Mouse (Mus musculus): ENCODE measurements around the gene Tigd4. TPM values are rescaled to one million over a fixed set of nuclear protein-coding genes. Genes with fewer than 3 reads are reported as not detected.

Gene Tigd4
- polyA plus RNA-seq, 1 experiment from 2014 or later, result 0.04 TPM

- no peak for ATAC-seq
- no peak overlapping the region for H3K4me3 ChIP-seq
- no peaks in the 10 kb centered on the region for H3K4me1 ChIP-seq
- 43% methylated on average over 7 of the region's 7 CpGs for WGBS (ENCODE audit: insufficient replicate concordance)
- H3K9ac ChIP-seq, result no peak overlapping the region
- no peaks in the 10 kb centered on the region; the same call in 1 of the 2 replicates for H3K9me3 ChIP-seq (replicated peaks)
- H3K27me3 ChIP-seq (replicated peaks), result peaks cover 4% of the 10 kb centered on the region; the same call in 1 of the 2 replicates
- no peak overlapping the region for H3K27ac ChIP-seq
- H3K4me2 ChIP-seq, result no peak overlapping the region
- H3K36me3 ChIP-seq, result no peaks in the 10 kb centered on the region
Observed at GRCm38 (mm10) chr3:84615856-84616225, 22.5 kb downstream of the Tigd4 start.

GRCm38 (mm10) chr3:84618627-84619026, 25.3 kb downstream of the Tigd4 start:
- WGBS (ENCODE audit: insufficient replicate concordance), result 65% methylated on average over 2 of the region's 2 CpGs
- H3K4me2 ChIP-seq, result no peak overlapping the region
- H3K36me3 ChIP-seq, result no peaks in the 10 kb centered on the region
- H3K9ac ChIP-seq, result no peak overlapping the region
- H3K27ac ChIP-seq, result no peak overlapping the region
- H3K27me3 ChIP-seq (replicated peaks), result peaks cover 4% of the 10 kb centered on the region; the same call in 1 of the 2 replicates
- no peaks in the 10 kb centered on the region for H3K4me1 ChIP-seq
- H3K9me3 ChIP-seq (replicated peaks), result no peaks in the 10 kb centered on the region; the same call in 1 of the 2 replicates
- no peak for ATAC-seq
- no peak overlapping the region for H3K4me3 ChIP-seq

GRCm38 (mm10) chr3:84619056-84619455, 25.7 kb downstream of the Tigd4 start:
- Histone ChIP-seq H3K9me3 (replicated peaks) (no peaks in the 10 kb centered on the region; the same call in 1 of the 2 replicates), H3K27me3 (replicated peaks) (peaks cover 4% of the 10 kb centered on the region; the same call in 1 of the 2 replicates), H3K4me1 (no peaks in the 10 kb centered on the region), H3K4me2 (no peak overlapping the region), H3K36me3 (no peaks in the 10 kb centered on the region), H3K27ac (no peak overlapping the region), H3K4me3 (no peak overlapping the region), H3K9ac (no peak overlapping the region)
- ATAC-seq, result no peak
- 81% methylated on average over 7 of the region's 7 CpGs for WGBS (ENCODE audit: insufficient replicate concordance)

- Histone ChIP-seq H3K4me2 (no peak overlapping the region), H3K27ac (no peak overlapping the region), H3K4me3 (no peak overlapping the region), H3K27me3 (replicated peaks) (peaks cover 4% of the 10 kb centered on the region; the same call in 1 of the 2 replicates), H3K36me3 (no peaks in the 10 kb centered on the region), H3K9ac (no peak overlapping the region), H3K9me3 (replicated peaks) (no peaks in the 10 kb centered on the region; the same call in 1 of the 2 replicates), H3K4me1 (no peaks in the 10 kb centered on the region)
- WGBS (ENCODE audit: insufficient replicate concordance), result 80% methylated on average over 6 of the region's 6 CpGs
- ATAC-seq, result no peak
Observed at GRCm38 (mm10) chr3:84619725-84620124, 26.4 kb downstream of the Tigd4 start.

GRCm38 (mm10) chr3:84622026-84622425, 28.7 kb downstream of the Tigd4 start:
- H3K27me3 ChIP-seq (replicated peaks), result no peaks in the 10 kb centered on the region; the same call in 1 of the 2 replicates
- H3K4me1 ChIP-seq, result no peaks in the 10 kb centered on the region
- no peak overlapping the region for H3K4me3 ChIP-seq
- no peak overlapping the region for H3K4me2 ChIP-seq
- no peak for ATAC-seq
- no peaks in the 10 kb centered on the region; the same call in 1 of the 2 replicates for H3K9me3 ChIP-seq (replicated peaks)
- H3K36me3 ChIP-seq, result no peaks in the 10 kb centered on the region
- no peak overlapping the region for H3K9ac ChIP-seq
- 22% methylated on average over 3 of the region's 3 CpGs for WGBS (ENCODE audit: insufficient replicate concordance)
- no peak overlapping the region for H3K27ac ChIP-seq

- Histone ChIP-seq H3K9ac (no peak overlapping the region), H3K27ac (no peak overlapping the region), H3K4me1 (no peaks in the 10 kb centered on the region), H3K9me3 (replicated peaks) (no peaks in the 10 kb centered on the region), H3K4me2 (no peak overlapping the region), H3K4me3 (no peak overlapping the region), H3K36me3 (no peaks in the 10 kb centered on the region), H3K27me3 (replicated peaks) (no peaks in the 10 kb centered on the region)
- WGBS (ENCODE audit: insufficient replicate concordance), result 79% methylated on average over 9 of the region's 9 CpGs
- ATAC-seq, result no peak
Observed at GRCm38 (mm10) chr3:84631586-84631985, 38.2 kb downstream of the Tigd4 start.

GRCm38 (mm10) chr3:84637095-84637494, 43.7 kb downstream of the Tigd4 start:
- Histone ChIP-seq H3K4me2 (no peak overlapping the region), H3K27ac (no peak overlapping the region), H3K9me3 (replicated peaks) (no peaks in the 10 kb centered on the region), H3K36me3 (no peaks in the 10 kb centered on the region), H3K9ac (no peak overlapping the region), H3K4me3 (no peak overlapping the region), H3K4me1 (peaks cover 4% of the 10 kb centered on the region; the same call in 1 of the 2 replicates), H3K27me3 (replicated peaks) (peaks cover 13% of the 10 kb centered on the region; the same call in 1 of the 2 replicates)
- ATAC-seq, result no peak
- WGBS (ENCODE audit: insufficient replicate concordance), result 69% methylated on average over 6 of the region's 6 CpGs

- peaks cover 13% of the 10 kb centered on the region; the same call in 1 of the 2 replicates for H3K27me3 ChIP-seq (replicated peaks)
- no peaks in the 10 kb centered on the region for H3K9me3 ChIP-seq (replicated peaks)
- no peaks in the 10 kb centered on the region for H3K36me3 ChIP-seq
- no peak for ATAC-seq
- no peak overlapping the region for H3K9ac ChIP-seq
- no peak overlapping the region for H3K4me2 ChIP-seq
- no peak overlapping the region for H3K27ac ChIP-seq
- H3K4me1 ChIP-seq, result peaks cover 4% of the 10 kb centered on the region; the same call in 1 of the 2 replicates
- no peak overlapping the region for H3K4me3 ChIP-seq
- WGBS (ENCODE audit: insufficient replicate concordance), result 42% methylated on average over 12 of the region's 12 CpGs
Observed at GRCm38 (mm10) chr3:84637890-84638578, 44.7 kb downstream of the Tigd4 start.

- WGBS (ENCODE audit: insufficient replicate concordance), result 77% methylated on average over 4 of the region's 4 CpGs
- H3K4me2 ChIP-seq, result no peak overlapping the region
- no peak overlapping the region for H3K4me3 ChIP-seq
- no peaks in the 10 kb centered on the region for H3K36me3 ChIP-seq
- no peaks in the 10 kb centered on the region for H3K9me3 ChIP-seq (replicated peaks)
- peaks cover 13% of the 10 kb centered on the region; the same call in 1 of the 2 replicates for H3K27me3 ChIP-seq (replicated peaks)
- H3K27ac ChIP-seq, result no peak overlapping the region
- ATAC-seq, result no peak
- peaks cover 4% of the 10 kb centered on the region; the same call in 1 of the 2 replicates for H3K4me1 ChIP-seq
- no peak overlapping the region for H3K9ac ChIP-seq
Observed at GRCm38 (mm10) chr3:84638858-84639257, 45.5 kb downstream of the Tigd4 start.

- H3K4me3 ChIP-seq, result no peak overlapping the region
- 42% methylated on average over 11 of the region's 11 CpGs for WGBS (ENCODE audit: insufficient replicate concordance)
- H3K4me2 ChIP-seq, result no peak overlapping the region
- no peak overlapping the region for H3K27ac ChIP-seq
- H3K9ac ChIP-seq, result no peak overlapping the region
- H3K9me3 ChIP-seq (replicated peaks), result no peaks in the 10 kb centered on the region
- ATAC-seq, result no peak
- peaks cover 13% of the 10 kb centered on the region; the same call in 1 of the 2 replicates for H3K27me3 ChIP-seq (replicated peaks)
- H3K4me1 ChIP-seq, result peaks cover 4% of the 10 kb centered on the region; the same call in 1 of the 2 replicates
- H3K36me3 ChIP-seq, result no peaks in the 10 kb centered on the region
Observed at GRCm38 (mm10) chr3:84639767-84640500, 46.6 kb downstream of the Tigd4 start.

GRCm38 (mm10) chr3:84640536-84640935, 47.2 kb downstream of the Tigd4 start:
- 51% methylated on average over 6 of the region's 6 CpGs for WGBS (ENCODE audit: insufficient replicate concordance)
- ATAC-seq, result no peak

GRCm38 (mm10) chr3:84641391-84641790, 48.0 kb downstream of the Tigd4 start:
- Histone ChIP-seq H3K4me3 (no peak overlapping the region), H3K27ac (no peak overlapping the region), H3K9ac (no peak overlapping the region), H3K9me3 (replicated peaks) (no peaks in the 10 kb centered on the region), H3K36me3 (no peaks in the 10 kb centered on the region), H3K4me1 (peaks cover 4% of the 10 kb centered on the region; the same call in 1 of the 2 replicates), H3K27me3 (replicated peaks) (peaks cover 13% of the 10 kb centered on the region; the same call in 1 of the 2 replicates), H3K4me2 (no peak overlapping the region)
- WGBS (ENCODE audit: insufficient replicate concordance), result 64% methylated on average over 2 of the region's 2 CpGs
- ATAC-seq, result no peak

More at GRCm38 (mm10) chr3:84640536-84640935, 47.2 kb downstream of the Tigd4 start:
- Histone ChIP-seq H3K27ac (no peak overlapping the region), H3K9me3 (replicated peaks) (no peaks in the 10 kb centered on the region), H3K36me3 (no peaks in the 10 kb centered on the region), H3K4me1 (peaks cover 4% of the 10 kb centered on the region; the same call in 1 of the 2 replicates), H3K4me3 (no peak overlapping the region), H3K9ac (no peak overlapping the region), H3K4me2 (no peak overlapping the region), H3K27me3 (replicated peaks) (peaks cover 13% of the 10 kb centered on the region; the same call in 1 of the 2 replicates)
